Mouse (Mus musculus): ENCODE data around the gene Slc17a5. TPM values are rescaled to one million over a fixed set of nuclear protein-coding genes. Genes with fewer than 3 reads are reported as not detected.

Slc17a5 gene
- polyA plus RNA-seq, 1 experiment from 2014 or later: 17.3 TPM

DNA sequence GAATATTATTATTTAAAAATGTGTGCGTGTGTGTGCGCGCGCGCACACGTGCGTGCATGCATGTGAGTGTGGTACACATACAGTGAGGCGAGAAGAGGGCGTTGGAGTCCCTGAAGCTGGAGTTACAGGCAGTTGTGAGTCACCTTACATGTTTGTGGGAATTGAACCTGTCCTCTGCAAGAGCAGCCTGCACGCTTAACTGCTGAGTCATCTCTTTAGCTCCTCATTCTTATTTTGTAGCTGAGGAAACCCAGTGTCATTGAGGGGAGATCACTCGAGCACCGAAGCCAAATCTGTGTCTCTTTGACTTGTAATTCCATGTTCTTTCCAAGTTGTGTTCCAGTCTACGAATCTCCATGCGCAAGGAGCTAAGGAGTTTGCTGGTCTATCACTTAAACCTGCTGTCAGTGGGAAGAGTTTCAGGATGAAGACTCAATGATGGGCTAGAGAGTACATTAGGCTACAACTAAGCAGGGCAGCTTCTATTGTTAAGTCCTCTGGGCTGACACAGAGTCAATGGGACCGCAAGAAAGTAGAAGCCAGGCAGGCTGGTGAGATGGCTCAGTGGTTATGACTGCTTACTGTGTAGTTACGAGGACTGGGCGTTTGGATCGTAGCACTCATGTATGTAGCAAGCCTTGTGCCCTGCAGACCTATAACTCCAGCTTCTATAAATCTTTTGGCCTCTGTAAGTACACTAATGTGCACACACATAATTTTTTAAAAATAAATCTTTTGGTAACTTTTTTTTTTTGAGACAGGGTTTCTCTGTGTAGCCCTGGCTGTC lies 8.1 kb upstream of the Slc17a5 start:
- Histone ChIP-seq H3K9ac (no peak overlapping the region), H3K27me3 (replicated peaks) (no peaks in the 10 kb centered on the region), H3K4me3 (replicated peaks) (no peak overlapping the region), H3K9me3 (no peaks in the 10 kb centered on the region), H3K4me1 (no peaks in the 10 kb centered on the region), H3K36me3 (no peaks in the 10 kb centered on the region), H3K4me2 (no peak overlapping the region), H3K27ac (no peak overlapping the region)
- no peak for ATAC-seq (ENCODE audit: insufficient read depth, low FRiP score, low read depth)
- 88% methylated on average over 18 of the region's 18 CpGs for WGBS

DNA sequence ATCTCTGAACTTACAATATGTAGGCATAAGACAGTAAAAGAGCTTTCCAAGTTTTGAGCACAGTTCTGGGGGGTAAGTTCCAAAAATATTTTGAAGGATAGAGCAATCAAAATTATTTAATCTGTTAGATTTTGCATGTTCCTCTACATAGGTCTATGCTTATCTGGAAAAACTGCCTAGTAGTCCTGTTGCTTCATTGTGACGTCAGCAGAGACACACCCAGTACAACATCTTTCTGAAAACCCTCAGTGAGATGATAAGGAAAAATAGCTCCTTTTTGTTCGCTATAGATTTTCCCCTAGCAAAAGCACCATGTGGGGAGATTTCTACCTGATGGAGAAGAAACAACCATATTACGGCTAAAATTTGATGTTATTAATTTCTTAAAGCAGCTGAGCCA lies 7.4 kb upstream of the Slc17a5 start:
- no peak overlapping the region for H3K4me3 ChIP-seq (replicated peaks)
- WGBS: 78% methylated on average over 3 of the region's 3 CpGs
- no peaks in the 10 kb centered on the region for H3K36me3 ChIP-seq
- no peak for ATAC-seq (ENCODE audit: insufficient read depth, low FRiP score, low read depth)
- no peaks in the 10 kb centered on the region for H3K4me1 ChIP-seq
- H3K27me3 ChIP-seq (replicated peaks): no peaks in the 10 kb centered on the region
- H3K4me2 ChIP-seq: no peak overlapping the region
- no peak overlapping the region for H3K27ac ChIP-seq
- H3K9ac ChIP-seq: no peak overlapping the region
- no peaks in the 10 kb centered on the region for H3K9me3 ChIP-seq

DNA sequence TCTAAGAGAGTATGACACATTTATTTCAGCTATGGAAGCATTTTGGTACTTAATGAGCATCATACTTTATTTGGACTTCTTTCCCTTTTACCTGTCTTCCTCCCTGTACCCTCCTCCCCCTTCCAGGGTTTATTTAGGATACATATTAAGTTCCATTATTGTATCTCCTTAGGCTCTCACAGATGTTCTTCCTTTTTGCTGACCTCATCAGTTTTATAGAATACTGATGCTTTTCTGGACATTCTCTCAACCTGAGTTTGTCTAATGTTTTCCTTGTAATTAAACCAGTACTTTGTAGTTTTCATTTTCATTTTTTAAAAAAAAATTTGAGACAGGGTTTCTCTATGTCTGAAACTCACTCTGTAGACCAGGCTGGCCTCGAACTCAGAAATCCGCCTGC lies 2.6 kb upstream of the Slc17a5 start:
- no peaks in the 10 kb centered on the region for H3K9me3 ChIP-seq
- WGBS: 92% methylated on average over 2 of the region's 2 CpGs
- 0 out of 2 replicates have a peak, but pooled peaks cover 3% of the 10 kb centered on the region for H3K4me1 ChIP-seq
- no peak overlapping the region for H3K9ac ChIP-seq
- no peaks in the 10 kb centered on the region for H3K36me3 ChIP-seq
- H3K4me2 ChIP-seq: no peak overlapping the region
- H3K27me3 ChIP-seq (replicated peaks): no peaks in the 10 kb centered on the region
- H3K4me3 ChIP-seq (replicated peaks): no peak overlapping the region
- ATAC-seq (ENCODE audit: insufficient read depth, low FRiP score, low read depth): no peak
- no peak overlapping the region for H3K27ac ChIP-seq

DNA sequence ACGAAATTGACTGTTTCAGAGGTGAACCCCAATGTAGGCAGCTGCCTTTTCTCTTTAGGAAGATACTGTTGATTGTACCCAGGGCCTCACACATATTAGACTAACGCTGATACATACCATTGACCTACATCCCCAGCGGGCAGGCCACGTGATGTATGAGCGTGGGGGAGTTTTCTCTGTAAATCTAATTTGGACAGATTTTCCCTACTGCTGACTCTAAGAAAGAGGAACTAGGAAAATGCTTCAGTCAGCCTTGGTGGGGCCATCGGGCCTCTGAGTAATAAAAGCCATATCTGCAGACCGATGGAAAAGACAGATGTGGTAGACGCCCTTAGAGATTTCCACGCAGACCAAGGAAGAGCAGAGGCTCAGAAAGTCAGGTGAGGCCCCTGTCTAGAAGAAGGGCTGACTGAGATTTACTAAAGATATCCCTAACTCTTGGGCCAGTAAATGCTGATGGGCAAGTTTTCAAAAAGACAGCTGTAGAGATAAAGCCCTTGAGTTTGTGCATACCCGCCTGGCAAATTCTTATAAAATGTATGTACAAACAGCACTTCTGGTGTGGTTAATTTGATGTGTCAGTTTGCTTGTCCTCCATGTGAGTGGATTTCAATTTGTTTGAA lies 681 bp upstream of the Slc17a5 start:
- H3K4me3 ChIP-seq (replicated peaks): peak overlapping the region; percentile 71

DNA sequence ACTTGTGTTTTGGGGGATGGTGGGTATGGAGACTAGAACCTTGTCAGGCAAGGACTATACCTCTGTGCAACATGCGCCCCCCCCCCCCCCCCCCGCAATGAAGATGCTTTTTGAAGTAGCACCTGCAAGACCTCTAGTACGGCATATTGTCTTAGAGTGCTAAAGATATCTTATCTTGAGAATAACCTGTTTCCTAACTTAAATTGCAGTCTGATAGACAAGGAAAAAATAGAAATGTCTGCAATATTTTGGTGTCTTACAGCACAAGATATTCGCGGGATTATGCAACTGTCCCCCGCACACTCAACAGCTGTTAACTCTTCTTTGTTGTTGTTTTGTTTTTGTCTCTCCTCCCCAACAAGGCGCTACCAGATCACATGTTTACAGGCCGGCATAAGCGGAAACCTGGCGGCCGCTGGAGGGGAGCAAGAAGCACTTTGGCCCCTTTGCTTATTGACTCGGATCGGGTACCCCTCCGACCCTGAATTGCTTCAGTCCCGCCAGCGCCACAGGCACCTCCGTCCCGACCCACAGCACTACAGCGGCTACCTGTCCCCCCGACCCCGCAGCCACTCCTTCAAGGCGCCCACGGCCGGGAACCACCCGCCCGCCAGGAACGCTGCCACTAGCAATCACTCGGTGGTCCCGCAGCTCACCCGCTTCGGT lies 490 bp downstream of the Slc17a5 start:
- H3K4me1 ChIP-seq: 0 out of 2 replicates have a peak, but pooled peaks cover 3% of the 10 kb centered on the region
- H3K27me3 ChIP-seq (replicated peaks): no peaks in the 10 kb centered on the region
- H3K9ac ChIP-seq: peak overlapping the region; percentile 37; the same call in 1 of the 2 replicates
- peak overlapping the region; percentile 61 for H3K27ac ChIP-seq
- ATAC-seq (ENCODE audit: insufficient read depth, low FRiP score, low read depth): peak; percentile 20
- H3K9me3 ChIP-seq: no peaks in the 10 kb centered on the region
- 3% methylated on average over 31 of the region's 31 CpGs for WGBS
- H3K36me3 ChIP-seq: 0 out of 2 replicates have a peak, but pooled peaks cover 5% of the 10 kb centered on the region
- peak overlapping the region; percentile 68 for H3K4me2 ChIP-seq
- H3K4me3 ChIP-seq (replicated peaks): peak overlapping the region; percentile 71

More for the DNA sequence above, 681 bp upstream of the Slc17a5 start:
- no peak overlapping the region for H3K9ac ChIP-seq
- peak; percentile 32; the same call in 1 of the 2 replicates for ATAC-seq (ENCODE audit: insufficient read depth, low FRiP score, low read depth)
- H3K27me3 ChIP-seq (replicated peaks): no peaks in the 10 kb centered on the region
- 56% methylated on average over 10 of the region's 10 CpGs for WGBS
- H3K9me3 ChIP-seq: no peaks in the 10 kb centered on the region
- peak overlapping the region; percentile 45; the same call in 1 of the 2 replicates for H3K27ac ChIP-seq
- 0 out of 2 replicates have a peak, but pooled peaks cover under 1% of the 10 kb centered on the region for H3K36me3 ChIP-seq
- H3K4me2 ChIP-seq: peak overlapping the region; percentile 68
- 0 out of 2 replicates have a peak, but pooled peaks cover 3% of the 10 kb centered on the region for H3K4me1 ChIP-seq

DNA sequence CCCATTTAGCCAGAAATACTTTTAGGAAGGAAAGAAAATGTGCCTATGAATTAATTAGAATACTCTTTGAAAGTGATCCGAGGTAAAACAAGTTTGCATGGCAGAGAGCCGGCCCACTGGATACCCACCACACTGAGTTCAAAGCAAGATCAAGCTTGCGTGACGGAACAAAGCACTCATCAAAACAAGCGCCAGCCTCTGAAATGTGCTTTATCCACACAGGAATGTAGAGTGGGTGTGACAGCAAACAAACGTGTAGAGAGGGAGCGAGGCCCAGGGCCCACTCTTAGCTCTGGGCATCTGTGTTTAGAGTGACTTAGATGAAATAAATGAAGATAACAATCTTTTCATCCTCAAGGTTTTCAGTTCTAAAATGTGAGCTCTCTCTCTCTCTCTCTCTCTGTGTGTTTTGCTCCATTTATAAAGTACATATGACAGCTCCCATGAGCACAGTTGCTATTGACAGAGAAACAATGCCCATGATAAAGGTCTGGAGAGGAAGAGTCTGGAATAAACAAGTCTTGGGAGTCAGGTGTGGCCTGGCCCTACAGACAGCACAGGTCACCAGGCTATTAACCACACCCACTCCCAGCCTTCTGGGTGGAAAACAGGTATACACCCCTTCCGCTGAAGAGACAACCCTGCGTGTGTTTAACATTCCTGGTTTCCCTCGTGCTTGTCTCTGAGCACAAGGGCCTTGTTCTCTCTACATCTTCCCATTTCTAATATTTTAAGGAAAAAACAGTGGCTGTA lies 8.0 kb downstream of the Slc17a5 start:
- no peaks in the 10 kb centered on the region for H3K4me1 ChIP-seq
- H3K9ac ChIP-seq: no peak overlapping the region
- H3K4me3 ChIP-seq (replicated peaks): no peak overlapping the region
- H3K36me3 ChIP-seq: peaks cover 12% of the 10 kb centered on the region
- no peaks in the 10 kb centered on the region for H3K27me3 ChIP-seq (replicated peaks)
- ATAC-seq (ENCODE audit: insufficient read depth, low FRiP score, low read depth): no peak
- H3K4me2 ChIP-seq: no peak overlapping the region
- 53% methylated on average over 10 of the region's 10 CpGs for WGBS
- peak overlapping the region; percentile 26 for H3K27ac ChIP-seq
- no peaks in the 10 kb centered on the region for H3K9me3 ChIP-seq

DNA sequence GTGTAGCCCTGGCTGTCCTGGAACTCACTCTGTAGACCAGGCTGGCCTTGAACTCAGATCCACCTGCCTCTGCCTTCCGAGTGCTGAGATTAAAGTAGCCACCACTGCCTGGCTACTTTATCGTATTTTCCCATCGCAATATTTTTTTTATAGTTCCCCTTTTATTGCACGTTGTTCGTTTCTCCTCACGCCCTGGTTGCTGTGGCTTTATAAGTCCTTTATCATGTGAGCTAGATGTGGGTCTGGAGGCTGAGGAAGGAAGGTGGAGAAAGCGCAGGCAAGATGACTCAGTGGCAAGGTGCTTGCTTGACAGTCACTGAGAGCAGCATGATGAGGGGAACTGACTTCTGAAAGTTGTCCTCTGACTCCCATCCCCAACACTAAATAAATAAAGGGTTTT lies 9.0 kb downstream of the Slc17a5 start:
- Histone ChIP-seq H3K27ac (no peak overlapping the region), H3K4me1 (no peaks in the 10 kb centered on the region), H3K27me3 (replicated peaks) (no peaks in the 10 kb centered on the region), H3K4me2 (no peak overlapping the region), H3K4me3 (replicated peaks) (no peak overlapping the region), H3K9ac (no peak overlapping the region), H3K36me3 (peaks cover 12% of the 10 kb centered on the region), H3K9me3 (no peaks in the 10 kb centered on the region)
- WGBS: 88% methylated on average over 7 of the region's 7 CpGs
- no peak for ATAC-seq (ENCODE audit: insufficient read depth, low FRiP score, low read depth)

DNA sequence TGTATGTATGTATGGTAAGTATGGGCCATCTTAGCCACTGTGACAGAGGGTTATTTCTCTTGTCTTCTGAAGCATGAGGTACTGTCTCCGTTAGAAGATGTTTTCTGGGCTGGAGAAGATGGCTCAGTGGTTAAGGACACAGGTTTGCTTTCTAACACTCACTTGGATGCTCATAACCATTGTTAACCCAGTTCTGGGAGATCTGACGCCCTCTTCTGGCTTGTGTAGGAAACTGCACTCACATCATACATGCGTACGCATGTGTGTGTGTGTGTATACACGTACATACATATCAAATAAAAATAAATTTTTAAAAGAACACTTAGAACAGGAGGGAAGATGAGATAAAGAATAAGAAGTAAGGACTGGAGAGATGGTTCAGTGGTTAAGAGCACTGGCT lies 11.4 kb downstream of the Slc17a5 start:
- H3K4me1 ChIP-seq: no peaks in the 10 kb centered on the region
- H3K4me3 ChIP-seq (replicated peaks): no peak overlapping the region
- ATAC-seq (ENCODE audit: insufficient read depth, low FRiP score, low read depth): no peak
- H3K36me3 ChIP-seq: peaks cover 7% of the 10 kb centered on the region
- no peak overlapping the region for H3K4me2 ChIP-seq
- no peaks in the 10 kb centered on the region for H3K9me3 ChIP-seq
- no peak overlapping the region for H3K27ac ChIP-seq
- no peaks in the 10 kb centered on the region for H3K27me3 ChIP-seq (replicated peaks)
- WGBS: 85% methylated on average over 5 of the region's 5 CpGs
- H3K9ac ChIP-seq: no peak overlapping the region

DNA sequence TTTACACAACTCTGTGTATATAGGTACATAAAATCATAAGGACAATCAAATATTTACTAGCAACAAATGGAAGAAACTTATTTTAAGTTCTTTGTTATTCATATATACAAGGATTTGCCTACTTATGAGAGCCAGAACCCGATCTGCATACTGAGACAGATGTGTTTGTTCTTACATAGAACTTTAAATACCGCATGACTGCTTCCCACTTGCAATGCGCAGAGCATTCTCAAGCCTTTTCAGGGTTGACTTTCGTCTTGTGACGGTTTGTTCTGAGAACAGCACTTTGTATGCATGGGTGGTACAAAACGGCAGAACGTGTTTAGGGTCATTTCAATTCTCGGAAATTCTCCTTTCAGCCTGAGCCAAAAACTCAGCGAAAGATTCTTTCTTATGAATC lies 17.9 kb downstream of the Slc17a5 start:
- Histone ChIP-seq H3K4me1 (no peaks in the 10 kb centered on the region), H3K27me3 (replicated peaks) (no peaks in the 10 kb centered on the region), H3K4me3 (replicated peaks) (no peak overlapping the region), H3K9ac (no peak overlapping the region), H3K4me2 (no peak overlapping the region), H3K36me3 (peaks cover 6% of the 10 kb centered on the region; the same call in 1 of the 2 replicates), H3K27ac (no peak overlapping the region), H3K9me3 (no peaks in the 10 kb centered on the region)
- no peak for ATAC-seq (ENCODE audit: insufficient read depth, low FRiP score, low read depth)
- WGBS: 93% methylated on average over 9 of the region's 9 CpGs

DNA sequence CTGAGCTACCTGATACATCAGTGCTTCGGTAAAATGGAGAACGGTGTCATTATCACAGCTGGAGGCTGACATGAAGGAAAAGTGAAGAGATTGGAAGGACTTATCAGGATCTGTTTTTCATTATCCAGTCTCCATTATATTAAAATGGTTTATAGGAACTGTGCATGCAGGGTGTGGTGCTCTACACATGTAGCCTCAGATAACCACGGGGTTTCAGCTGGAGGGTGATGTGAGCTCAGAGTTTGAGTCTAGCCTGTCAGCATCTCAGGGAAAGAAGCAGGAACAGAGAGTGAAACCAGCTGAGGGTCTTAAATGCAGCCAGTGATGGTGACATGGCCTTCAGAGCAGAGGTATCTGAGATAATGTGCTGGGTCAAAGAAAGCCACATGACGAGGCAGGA lies 28.4 kb downstream of the Slc17a5 start:
- H3K4me3 ChIP-seq (replicated peaks): no peak overlapping the region
- no peaks in the 10 kb centered on the region for H3K9me3 ChIP-seq
- H3K27me3 ChIP-seq (replicated peaks): no peaks in the 10 kb centered on the region
- WGBS: 88% methylated on average over 4 of the region's 4 CpGs
- H3K4me2 ChIP-seq: no peak overlapping the region
- no peaks in the 10 kb centered on the region for H3K36me3 ChIP-seq
- no peak for ATAC-seq (ENCODE audit: insufficient read depth, low FRiP score, low read depth)
- no peaks in the 10 kb centered on the region for H3K4me1 ChIP-seq
- no peak overlapping the region for H3K27ac ChIP-seq
- no peak overlapping the region for H3K9ac ChIP-seq

DNA sequence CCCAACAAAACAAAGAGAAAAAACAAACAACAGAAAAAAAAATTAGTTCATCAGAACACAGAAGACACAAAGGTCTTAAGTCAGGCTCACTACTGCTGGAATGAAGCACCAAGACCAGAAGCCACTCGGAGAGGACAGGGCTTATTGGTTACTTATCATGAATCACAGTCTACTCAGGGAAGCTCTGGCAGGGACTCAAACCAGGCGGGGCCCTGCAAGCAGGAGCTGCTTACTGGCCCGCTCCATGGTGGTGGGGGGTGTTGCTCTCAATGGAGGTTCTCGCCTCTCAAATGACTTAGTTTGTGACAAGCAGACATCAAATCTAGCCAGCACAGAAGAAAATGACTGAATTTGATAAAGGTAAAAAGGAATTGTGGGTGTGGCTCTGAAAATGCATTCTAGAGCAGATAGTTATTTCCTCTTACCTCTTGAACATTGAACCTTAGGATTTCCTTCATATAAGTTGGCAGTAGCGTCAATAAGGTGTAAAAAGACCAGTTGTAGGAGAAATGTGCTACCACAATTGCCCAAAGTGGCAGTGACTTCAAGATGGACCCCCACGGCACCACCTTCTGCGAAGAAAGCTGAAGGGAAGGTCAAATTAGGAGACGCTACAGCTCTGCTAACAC lies 29.1 kb downstream of the Slc17a5 start:
- H3K27me3 ChIP-seq (replicated peaks): no peaks in the 10 kb centered on the region
- no peak overlapping the region for H3K4me3 ChIP-seq (replicated peaks)
- H3K4me1 ChIP-seq: no peaks in the 10 kb centered on the region
- WGBS: 71% methylated on average over 8 of the region's 8 CpGs
- no peak overlapping the region for H3K9ac ChIP-seq
- H3K9me3 ChIP-seq: no peaks in the 10 kb centered on the region
- no peak overlapping the region for H3K27ac ChIP-seq
- H3K36me3 ChIP-seq: no peaks in the 10 kb centered on the region
- ATAC-seq (ENCODE audit: insufficient read depth, low FRiP score, low read depth): no peak
- H3K4me2 ChIP-seq: no peak overlapping the region

Data from stomach, embryonic 15.5 days (tissue).